Mouse (Mus musculus) stomach, postnatal 0 days (tissue): Measurements from ENCODE around the gene Gng7.

Experiments
- CTCF ChIP-seq: IDR thresholded peaks from 2 replicates; pipeline ENCODE4 v1.5.1; 2016; ENCODE audit warnings: antibody characterized with exemption, low read depth, mild to moderate bottlenecking, moderate library complexity
- EP300 ChIP-seq: optimal IDR thresholded peaks from 2 replicates; pipeline ENCODE3; 2016; ENCODE audit warnings: antibody characterized with exemption

- TF ChIP-seq CTCF (no peak), EP300 (no peak)
These were observed 41.0 kb downstream of the Gng7 start for GRCm38 (mm10) chr10:80973722-80974121.
